Mouse (Mus musculus) B cell, adult (primary cell): ENCODE data around the gene Ssxb6. TPM values are rescaled to one million over a fixed set of nuclear protein-coding genes. Genes with fewer than 3 reads are reported as not detected.

ENCODE experiments used
- total RNA-seq: library from RNA; stranded (reverse); gene quantifications from 4 replicates; pipeline ENCODE4 v1.2.4, GENCODE M21; 2023; ENCODE audit not compliant: inconsistent age

Ssxb6 gene
- not detected in 4 replicates for total RNA-seq

GRCm38 (mm10) chrX:8548155-8548554 lies at the start of gene Ssxb6:
TSS of gene Ssxb6 (minus strand) at chrX:8548255.

GRCm38 (mm10) chrX:8591716-8592115 lies 43.7 kb upstream of the Ssxb6 start, which contains the start of gene Ssxb3:
TSS of gene Ssxb3 (minus strand) at chrX:8591816.

GRCm38 (mm10) chrX:8524854-8525253 lies 23.2 kb downstream of the Ssxb6 start, which contains the start of gene Gm14459:
TSS of gene Gm14459 (minus strand) at chrX:8524954.

Other genes with a start within 250 kb of the Ssxb6 start
- gene Ssxb10, start 220.8 kb downstream of the Ssxb6 start, total RNA-seq, result not detected in 4 replicates
- not detected in 4 replicates for gene Ssxb9, start 181.3 kb downstream of the Ssxb6 start, total RNA-seq
- gene Ssxb1, start 134.9 kb downstream of the Ssxb6 start, total RNA-seq, result not detected in 4 replicates
- gene Ssxb2, start 86.5 kb downstream of the Ssxb6 start, total RNA-seq, result not detected in 4 replicates
- not detected in 4 replicates for gene Gm14459, start 23.3 kb downstream of the Ssxb6 start, total RNA-seq
- not detected in 4 replicates for gene Ssxb3, start 43.6 kb upstream of the Ssxb6 start, total RNA-seq
- gene Ssxb8, start 142.6 kb upstream of the Ssxb6 start, total RNA-seq, result not detected in 4 replicates
- not detected in 4 replicates for gene Ssx9, start 200.2 kb upstream of the Ssxb6 start, total RNA-seq